Comparison of ENCODE assay signal across 12 mouse cellular contexts in genomic region chr1:130342429-130342828, GRCm38 (mm10).
A peak's percentile ranks its signal among the peaks of the same experiment; 100 is the strongest.
DNase-seq lines count a peak whose midpoint lies in the region; ATAC-seq and TF ChIP-seq lines count a peak whose summit lies in the region.
"Had no signal": no experiment of that assay in that cellular context is flagged by ENCODE, and none has a peak within 500 bp of the region (broad histone marks: within the 10 kb centered on the region; RNA-seq: fewer than 3 reads in every experiment).

No protein-coding gene starts in this region.

- no peak overlapping the region for H3K27ac ChIP-seq in midbrain, postnatal 0 days (ENCODE audit: low read depth, low read length)
- no peak overlapping the region for H3K27ac ChIP-seq in midbrain, embryonic 14.5 days (replicated peaks; ENCODE audit: low read depth, low read length)
- no peak overlapping the region for H3K27ac ChIP-seq in cortical plate, adult 2 months (ENCODE audit: insufficient read depth, low read length)
- no peak overlapping the region for H3K27ac ChIP-seq in limb, embryonic 10.5 days

- TF ChIP-seq POLR2A in cortical plate, adult 2 months (IDR thresholded peaks at IDR 0.05; ENCODE audit: extremely low read depth, insufficient read depth, low read length) = no peak

- H3K9ac ChIP-seq in midbrain, postnatal 0 days (replicated peaks; ENCODE audit: low read length, poor library complexity, severe bottlenecking) = no peak overlapping the region
- no peak overlapping the region for H3K9ac ChIP-seq in midbrain, embryonic 14.5 days (replicated peaks; ENCODE audit: low read length)

- no peaks in the 10 kb centered on the region for H3K36me3 ChIP-seq in midbrain, postnatal 0 days (ENCODE audit: insufficient read depth, low read length)
- H3K36me3 ChIP-seq in midbrain, embryonic 14.5 days (ENCODE audit: control insufficient read depth, insufficient read depth, low read length) = no peaks in the 10 kb centered on the region
- H3K36me3 ChIP-seq in limb, embryonic 10.5 days = no peaks in the 10 kb centered on the region

- no peak for ATAC-seq in midbrain, postnatal 0 days (ENCODE audit: low FRiP score)
- ATAC-seq in midbrain, embryonic 14.5 days (ENCODE audit: low FRiP score, low TSS enrichment) = no peak
- no peak for ATAC-seq in activated CD4-positive, CD25-positive, alpha-beta regulatory T cell, adult 4 months
- ATAC-seq: forebrain, embryonic 16.5 days had no signal

- WGBS in midbrain, postnatal 0 days = 85% methylated on average over 9 of the region's 9 CpGs
- 93% methylated on average over 9 of the region's 9 CpGs for WGBS in midbrain, embryonic 14.5 days
- 85% methylated on average over 9 of the region's 9 CpGs for WGBS in limb, embryonic 10.5 days

- H3K4me2 ChIP-seq in midbrain, postnatal 0 days (ENCODE audit: low read depth, low read length, poor library complexity, severe bottlenecking) = no peak overlapping the region
- H3K4me2 ChIP-seq in midbrain, embryonic 14.5 days (ENCODE audit: low read length) = no peak overlapping the region

- peak; percentile 14 for DNase-seq in embryo, embryonic 10.5 days (ENCODE audit: low spot score)
- DNase-seq in embryo, embryonic 9.5 days (ENCODE audit: extremely low spot score) = no peak
- DNase-seq in midbrain, postnatal 0 days (ENCODE audit: low spot score) = no peak
- no peak for DNase-seq in midbrain, embryonic 14.5 days
- peak; percentile 2 for DNase-seq in mesoderm, embryonic 11.5 days (ENCODE audit: low read depth, low spot score)
- no peak for DNase-seq in limb, embryonic 10.5 days (ENCODE audit: low spot score)
- DNase-seq: cerebellum, adult 9-11 months; gastrocnemius, postnatal 36 days; kidney, postnatal 10 days had no signal

- H3K9me3 ChIP-seq in midbrain, postnatal 0 days (ENCODE audit: low read length) = no peaks in the 10 kb centered on the region
- H3K9me3 ChIP-seq in midbrain, embryonic 14.5 days (ENCODE audit: control insufficient read depth, low read length) = no peaks in the 10 kb centered on the region
- H3K9me3 ChIP-seq in limb, embryonic 10.5 days (replicated peaks) = no peaks in the 10 kb centered on the region

- H3K4me3 ChIP-seq in midbrain, postnatal 0 days (ENCODE audit: low read depth, low read length) = no peak overlapping the region
- H3K4me3 ChIP-seq in midbrain, embryonic 14.5 days (replicated peaks; ENCODE audit: low read depth, low read length) = no peak overlapping the region
- no peak overlapping the region for H3K4me3 ChIP-seq in cortical plate, adult 2 months (ENCODE audit: insufficient read depth, low read length)
- H3K4me3 ChIP-seq in limb, embryonic 10.5 days = no peak overlapping the region

- TF ChIP-seq CTCF in midbrain, postnatal 0 days (IDR thresholded peaks at IDR 0.05) = peak; percentile 18; the same call in 1 of the 2 replicates
- 0 out of 2 replicates have a peak, but pooled peaks have one; percentile 5 for TF ChIP-seq CTCF in cortical plate, adult 2 months (IDR thresholded peaks at IDR 0.05; ENCODE audit: extremely low read depth, insufficient read depth, low read length)

- H3K27me3 ChIP-seq in midbrain, postnatal 0 days (ENCODE audit: insufficient read depth, low read length) = no peaks in the 10 kb centered on the region
- no peaks in the 10 kb centered on the region for H3K27me3 ChIP-seq in midbrain, embryonic 14.5 days (ENCODE audit: control insufficient read depth, insufficient read depth, low read length)
- no peaks in the 10 kb centered on the region for H3K27me3 ChIP-seq in limb, embryonic 10.5 days (ENCODE audit: low read depth, poor library complexity, severe bottlenecking)

- H3K4me1 ChIP-seq in midbrain, postnatal 0 days (ENCODE audit: insufficient read depth, low read length) = no peaks in the 10 kb centered on the region
- no peaks in the 10 kb centered on the region for H3K4me1 ChIP-seq in midbrain, embryonic 14.5 days (ENCODE audit: control insufficient read depth, insufficient read depth, low read length)
- H3K4me1 ChIP-seq in cortical plate, adult 2 months (ENCODE audit: control insufficient read depth, insufficient read depth, low read length) = no peaks in the 10 kb centered on the region
- no peaks in the 10 kb centered on the region for H3K4me1 ChIP-seq in limb, embryonic 10.5 days

Comparison
In these comparisons a context has a peak if more than half of its experiments do, and no peak if none do; other contexts are left out.
1. DNase-seq: peak in embryo, embryonic 10.5 days (single experiment) and mesoderm, embryonic 11.5 days (single experiment); none in embryo, embryonic 9.5 days (single experiment), midbrain, postnatal 0 days (single experiment), midbrain, embryonic 14.5 days (single experiment) and limb, embryonic 10.5 days (single experiment).